Mouse (Mus musculus) fat pad, adult 2 months (tissue): Measurements from ENCODE around the gene 3110009E18Rik.
"Not testable (repeated sequence)": the region's sequence is repeated elsewhere in the genome, so short reads cannot be mapped to it uniquely, and the experiment has no call there.

Experiments used
- DNase-seq: peaks from one replicate; pipeline ENCODE4 v3.0.0-alpha.2; 2011; ENCODE audit warnings: low read depth, low spot score; ENCODE audit errors: extremely low read depth

Gene 3110009E18Rik

GRCm38 (mm10) chr1:120120969-120121811 is at the start of gene 3110009E18Rik, which contains the start of gene Dbi:
3110009E18Rik (plus strand) TSS chr1:120121187.
Dbi (minus strand) TSS chr1:120121078.
- no peak for DNase-seq

DNA sequence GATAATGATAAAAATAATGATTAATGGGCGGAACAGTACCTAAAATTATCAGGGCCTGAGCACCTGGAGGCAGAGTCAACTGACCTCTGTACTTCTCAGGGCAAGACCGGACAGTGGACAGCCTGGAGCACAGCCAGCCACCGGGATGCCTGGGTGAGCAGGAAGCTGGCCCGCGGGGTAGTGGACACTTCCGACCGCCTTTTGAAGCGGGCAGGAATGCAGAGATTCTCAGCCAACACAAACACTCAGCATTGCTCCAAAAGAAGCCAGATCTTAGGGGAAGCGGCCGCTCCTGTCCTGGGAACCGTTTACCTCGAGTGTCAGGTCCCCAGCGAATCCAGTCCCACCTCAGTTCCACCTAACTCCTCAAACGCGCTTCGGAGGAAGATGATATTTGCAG is 48.1 kb upstream of the 3110009E18Rik start:
- DNase-seq = no peak

- no peak for DNase-seq
Measured at GRCm38 (mm10) chr1:120073519-120074306, 47.3 kb upstream of the 3110009E18Rik start, which contains the start of gene Tmem37. Tmem37 (minus strand) TSS chr1:120074074.

- no peak for DNase-seq
Measured at GRCm38 (mm10) chr1:120074307-120074702, 46.7 kb upstream of the 3110009E18Rik start.

- no peak for DNase-seq
Measured at GRCm38 (mm10) chr1:120074931-120075330, 46.1 kb upstream of the 3110009E18Rik start.

GRCm38 (mm10) chr1:120075507-120075906 is 45.5 kb upstream of the 3110009E18Rik start:
- no peak for DNase-seq

- DNase-seq = no peak
Measured at GRCm38 (mm10) chr1:120077746-120078410, 43.1 kb upstream of the 3110009E18Rik start.

- DNase-seq = no peak
Measured at GRCm38 (mm10) chr1:120080632-120081031, 40.4 kb upstream of the 3110009E18Rik start.

GRCm38 (mm10) chr1:120082957-120083585 is 37.9 kb upstream of the 3110009E18Rik start:
- no peak for DNase-seq

- no peak for DNase-seq
Measured at GRCm38 (mm10) chr1:120083921-120084517, 37.0 kb upstream of the 3110009E18Rik start.

GRCm38 (mm10) chr1:120085696-120086095 is 35.3 kb upstream of the 3110009E18Rik start:
- no peak for DNase-seq

- DNase-seq = no peak
Measured at GRCm38 (mm10) chr1:120086644-120087043, 34.3 kb upstream of the 3110009E18Rik start.

DNA sequence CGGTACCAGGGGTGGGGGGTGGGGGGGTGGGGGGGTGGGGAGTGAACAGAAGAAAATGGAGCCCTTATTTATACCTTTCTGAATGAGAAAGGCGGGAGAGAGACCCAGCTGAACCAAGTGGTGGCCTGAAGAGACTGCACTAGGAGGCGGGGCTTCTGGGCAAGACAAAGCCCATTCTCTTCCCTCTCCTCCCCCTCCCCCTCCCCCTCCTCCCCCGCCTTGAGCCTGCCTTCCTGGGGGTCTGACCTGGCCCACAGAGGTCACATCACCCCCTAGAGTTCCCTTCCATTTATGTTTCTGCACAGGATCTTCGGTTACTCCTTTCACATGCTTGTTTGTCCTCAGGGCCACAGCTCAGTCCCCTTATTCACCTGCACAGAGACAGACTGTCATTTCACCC is 31.8 kb upstream of the 3110009E18Rik start:
- DNase-seq = no peak

- no peak for DNase-seq
Measured at GRCm38 (mm10) chr1:120090880-120091570, 30.0 kb upstream of the 3110009E18Rik start.

DNA sequence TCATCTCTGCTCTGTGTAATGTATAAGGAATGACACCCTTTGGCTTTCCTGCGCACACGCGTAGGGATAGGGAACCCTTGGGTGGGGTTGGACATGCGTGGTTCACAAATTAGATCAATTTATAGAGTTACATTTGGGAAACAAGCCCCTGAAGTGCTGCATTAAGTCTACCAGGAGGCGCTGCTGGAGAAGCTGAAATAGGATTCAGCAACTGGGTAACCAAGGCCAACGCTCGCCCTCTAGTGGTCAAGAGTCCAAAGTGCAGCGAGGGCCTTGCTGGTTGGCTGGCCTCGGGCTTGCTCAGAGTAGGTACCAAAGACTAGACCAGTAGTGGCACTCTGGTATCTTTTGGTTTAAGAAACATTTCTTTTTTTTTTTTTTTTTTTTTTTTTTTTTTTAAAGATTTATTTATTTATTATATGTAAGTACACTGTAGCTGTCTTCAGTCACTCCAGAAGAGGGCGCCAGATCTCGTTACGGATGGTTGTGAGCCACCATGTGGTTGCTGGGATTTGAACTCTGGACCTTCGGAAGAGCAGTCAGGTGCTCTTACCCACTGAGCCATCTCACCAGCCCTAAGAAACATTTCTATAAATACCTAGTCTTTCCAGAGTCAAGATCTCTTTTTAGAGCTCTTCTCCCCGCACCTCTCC is 27.4 kb upstream of the 3110009E18Rik start:
- not testable (repeated sequence) for DNase-seq

DNA sequence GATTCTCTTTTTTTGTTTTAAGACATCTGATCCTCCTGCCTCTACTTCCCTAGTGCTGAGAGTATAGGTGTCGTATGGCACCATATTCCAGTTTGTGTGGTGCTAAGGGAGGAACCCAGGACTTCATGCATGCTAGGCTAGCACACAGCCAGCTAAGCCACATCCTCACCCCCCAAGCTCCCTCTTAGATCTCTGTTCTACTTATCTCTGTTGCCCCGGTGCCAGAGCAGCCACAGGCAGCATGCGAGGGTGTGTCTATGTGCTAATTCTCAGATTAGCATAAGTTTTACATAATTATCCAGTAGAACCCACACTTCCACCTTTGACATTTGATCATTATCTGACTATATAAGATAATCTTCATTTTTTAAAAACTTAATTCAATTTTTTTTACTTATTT is 26.1 kb upstream of the 3110009E18Rik start:
- DNase-seq = no peak

DNA sequence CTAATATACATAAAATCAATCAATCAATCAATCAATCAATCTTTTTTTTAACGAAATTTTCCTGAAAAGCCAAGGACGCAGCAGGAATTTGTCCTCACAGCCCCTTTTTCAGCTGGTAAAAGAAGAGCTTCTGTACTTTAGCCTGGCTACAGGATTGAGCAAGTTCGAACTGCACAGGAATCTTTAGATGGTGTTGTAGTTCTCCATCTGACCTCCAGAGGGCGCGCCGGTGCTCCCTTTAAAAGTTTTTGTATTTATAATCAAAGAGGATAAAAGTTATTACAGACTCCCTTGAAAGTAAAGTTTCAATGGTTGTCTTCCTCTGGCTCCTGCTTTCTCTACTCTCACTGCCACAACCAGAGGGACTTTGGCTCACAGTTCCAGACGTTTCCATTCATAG is 22.7 kb upstream of the 3110009E18Rik start:
- no peak for DNase-seq

DNA sequence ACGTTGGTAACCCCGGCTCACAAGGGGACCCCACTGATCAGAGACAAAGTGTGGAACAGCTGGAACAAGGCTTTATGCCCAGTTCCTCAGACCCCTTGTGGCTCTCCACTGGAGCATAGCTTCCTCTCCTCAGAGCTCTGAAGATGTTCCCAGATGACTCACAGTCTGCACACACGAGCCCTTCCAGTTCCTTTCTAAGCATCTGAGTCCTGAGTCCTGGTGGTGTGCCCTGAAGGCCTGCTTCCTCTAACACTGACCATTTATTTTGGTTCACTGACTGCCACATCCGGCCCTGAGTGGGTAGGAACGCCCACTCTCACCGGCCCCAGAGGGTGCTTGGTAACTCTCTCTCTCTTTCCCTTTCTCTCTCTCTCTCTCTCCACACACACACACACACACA is 21.5 kb upstream of the 3110009E18Rik start:
- DNase-seq = no peak
